Mouse (Mus musculus) left cerebral cortex, postnatal 4 days (tissue): ENCODE data around the gene Cdc42ep4. TPM values are rescaled to one million over a fixed set of nuclear protein-coding genes. Genes with fewer than 3 reads are reported as not detected.

ENCODE experiments used
- DNase-seq: peaks from one replicate; pipeline ENCODE4 v3.0.0-alpha.2; 2022
- intact Hi-C: fragments of 180-260 bp; cut with DNase I; formaldehyde crosslinking; loops from one replicate; pipeline ENCODE4 v1.15.1; 2025
- total RNA-seq, 2 experiments: library from RNA; stranded (reverse); gene quantifications; 2 replicates each; pipeline ENCODE4 v1.2.3; 2021

The Cdc42ep4 gene
- total RNA-seq, 2 experiments from 2014 or later, result 53.1 to 53.4 TPM

- peak; percentile 26 for DNase-seq
- intact Hi-C loops, result no loop called here
Observed at GRCm38 (mm10) chr11:113778733-113779679, 27.3 kb upstream of the Cdc42ep4 start.

- intact Hi-C loops, result no loop called here
Observed at GRCm38 (mm10) chr11:113777878-113778464, 26.3 kb upstream of the Cdc42ep4 start.

GRCm38 (mm10) chr11:113776851-113777511 lies 25.3 kb upstream of the Cdc42ep4 start:
- DNase-seq, result no peak

More at GRCm38 (mm10) chr11:113777878-113778464, 26.3 kb upstream of the Cdc42ep4 start:
- DNase-seq, result no peak

GRCm38 (mm10) chr11:113774773-113775172 lies 23.1 kb upstream of the Cdc42ep4 start:
- intact Hi-C loops, result no loop called here
- no peak for DNase-seq

More at GRCm38 (mm10) chr11:113776851-113777511, 25.3 kb upstream of the Cdc42ep4 start:
- intact Hi-C loops, result no loop called here

GRCm38 (mm10) chr11:113773191-113773590 lies 21.5 kb upstream of the Cdc42ep4 start:
- intact Hi-C loops, result no loop called here
- peak; percentile 22 for DNase-seq

GRCm38 (mm10) chr11:113771187-113771586 lies 19.5 kb upstream of the Cdc42ep4 start:
- intact Hi-C loops, result no loop called here
- DNase-seq, result no peak

GRCm38 (mm10) chr11:113768356-113768755 lies 16.7 kb upstream of the Cdc42ep4 start:
- no peak for DNase-seq
- intact Hi-C loops, result no loop called here

- no peak for DNase-seq
- intact Hi-C loops, result no loop called here
Observed at GRCm38 (mm10) chr11:113767285-113767684, 15.6 kb upstream of the Cdc42ep4 start.

- intact Hi-C loops, result no loop called here
- DNase-seq, result no peak
Observed at GRCm38 (mm10) chr11:113766284-113766985, 14.8 kb upstream of the Cdc42ep4 start.

GRCm38 (mm10) chr11:113764132-113764849 lies 12.6 kb upstream of the Cdc42ep4 start:
- intact Hi-C loops, result no loop called here
- no peak for DNase-seq

- no peak for DNase-seq
- intact Hi-C loops, result no loop called here
Observed at GRCm38 (mm10) chr11:113763449-113763848, 11.8 kb upstream of the Cdc42ep4 start.

- no peak for DNase-seq
- intact Hi-C loops, result no loop called here
Observed at GRCm38 (mm10) chr11:113762136-113762797, 10.6 kb upstream of the Cdc42ep4 start.

- intact Hi-C loops, result no loop called here
- no peak for DNase-seq
Observed at GRCm38 (mm10) chr11:113761646-113762045, 10.0 kb upstream of the Cdc42ep4 start.

- intact Hi-C loops, result no loop called here
Observed at GRCm38 (mm10) chr11:113760476-113760875, 8.8 kb upstream of the Cdc42ep4 start.

GRCm38 (mm10) chr11:113758851-113759250 lies 7.2 kb upstream of the Cdc42ep4 start:
- intact Hi-C loops, result no loop called here
- DNase-seq, result no peak

More at GRCm38 (mm10) chr11:113760476-113760875, 8.8 kb upstream of the Cdc42ep4 start:
- no peak for DNase-seq

- DNase-seq, result no peak
- intact Hi-C loops, result no loop called here
Observed at GRCm38 (mm10) chr11:113756578-113756977, 4.9 kb upstream of the Cdc42ep4 start.

GRCm38 (mm10) chr11:113755878-113756277 lies 4.2 kb upstream of the Cdc42ep4 start:
- DNase-seq, result no peak
- intact Hi-C loops, result no loop called here

GRCm38 (mm10) chr11:113754845-113755244 lies 3.2 kb upstream of the Cdc42ep4 start:
- no peak for DNase-seq
- intact Hi-C loops, result no loop called here

- no peak for DNase-seq
- intact Hi-C loops, result no loop called here
Observed at GRCm38 (mm10) chr11:113752685-113753430, 1.2 kb upstream of the Cdc42ep4 start.
